Mouse (Mus musculus) midbrain, embryonic 15.5 days (tissue): Measurements from ENCODE around the gene Crybg1. TPM values are rescaled to one million over a fixed set of nuclear protein-coding genes. Genes with fewer than 3 reads are reported as not detected.
A peak's percentile ranks its signal among the peaks of the same experiment; 100 is the strongest.

Experiments used
- ATAC-seq: fragments of 200-750 bp; cut with Nextera tagmentation; replicated peaks from 2 replicates; pipeline ENCODE4 v1.8.0; 2017; ENCODE audit warnings: moderate TSS enrichment
- H3K27ac ChIP-seq: fragments of 300-500 bp; sonication (generic); 2 replicates; pipeline ENCODE4 v1.5.1; 2015; ENCODE audit warnings: mild to moderate bottlenecking, inconsistent platforms
- H3K27me3 ChIP-seq: fragments of 300-500 bp; sonication (generic); replicated peaks from 2 replicates; pipeline ENCODE4 v1.6.1; 2015; ENCODE audit warnings: inconsistent platforms
- H3K36me3 ChIP-seq: fragments of 300-500 bp; sonication (generic); replicated peaks from 2 replicates; pipeline ENCODE4 v1.6.1; 2015; ENCODE audit warnings: inconsistent platforms
- H3K4me1 ChIP-seq: fragments of 300-500 bp; sonication (generic); 2 replicates; pipeline ENCODE4 v1.6.1; 2015; ENCODE audit warnings: inconsistent platforms
- H3K4me2 ChIP-seq: fragments of 300-500 bp; sonication (generic); 2 replicates; pipeline ENCODE4 v1.6.1; 2015; ENCODE audit warnings: inconsistent platforms, mild to moderate bottlenecking, moderate library complexity
- H3K4me3 ChIP-seq: fragments of 300-500 bp; sonication (generic); 2 replicates; pipeline ENCODE4 v1.5.1; 2015; ENCODE audit warnings: mild to moderate bottlenecking, inconsistent platforms
- H3K9ac ChIP-seq: fragments of 300-500 bp; sonication (generic); 2 replicates; pipeline ENCODE4 v1.6.1; 2015; ENCODE audit warnings: mild to moderate bottlenecking, inconsistent platforms
- H3K9me3 ChIP-seq: fragments of 300-500 bp; sonication (generic); 2 replicates; pipeline ENCODE4 v1.6.1; 2016; ENCODE audit warnings: inconsistent platforms
- WGBS: fragments of 180-500 bp; shearing (Covaris S2); methylation state at CpG from one replicate; pipeline ENCODE4 v1.1.7; 2015; ENCODE audit warnings: mixed read lengths; 5-methylcytosine and 5-hydroxymethylcytosine counted together
- polyA plus RNA-seq: library from polyadenylated mRNA; unstranded; fragments of >200 nt; fragmentation: Nextera tagmentation; extraction: Ambion mirVana; gene quantifications from 2 replicates; pipeline ENCODE4 v1.2.1, GENCODE M21; 2015

Crybg1 gene
- polyA plus RNA-seq, 1 experiment from 2014 or later = 0.14 TPM

- Histone ChIP-seq H3K4me2 (no peak overlapping the region), H3K9me3 (no peaks in the 10 kb centered on the region), H3K9ac (no peak overlapping the region), H3K4me1 (no peaks in the 10 kb centered on the region), H3K4me3 (no peak overlapping the region), H3K27me3 (no peaks in the 10 kb centered on the region), H3K36me3 (no peaks in the 10 kb centered on the region), H3K27ac (no peak overlapping the region)
- 87% methylated on average over 6 of the region's 6 CpGs for WGBS
- ATAC-seq = no peak
These were observed 69.7 kb downstream of the Crybg1 start for GRCm38 (mm10) chr10:44078799-44079521.

GRCm38 (mm10) chr10:44071095-44071494, 77.6 kb downstream of the Crybg1 start:
- no peaks in the 10 kb centered on the region for H3K36me3 ChIP-seq
- H3K9ac ChIP-seq = no peak overlapping the region
- WGBS = 2% methylated on average over 4 of the region's 4 CpGs
- no peak overlapping the region for H3K4me3 ChIP-seq
- H3K27ac ChIP-seq = no peak overlapping the region
- H3K9me3 ChIP-seq = no peaks in the 10 kb centered on the region
- ATAC-seq = peak; percentile 87
- no peak overlapping the region for H3K4me2 ChIP-seq
- no peaks in the 10 kb centered on the region for H3K27me3 ChIP-seq
- no peaks in the 10 kb centered on the region for H3K4me1 ChIP-seq

- Histone ChIP-seq H3K27me3 (no peaks in the 10 kb centered on the region), H3K9ac (no peak overlapping the region), H3K4me2 (no peak overlapping the region), H3K4me3 (no peak overlapping the region), H3K4me1 (no peaks in the 10 kb centered on the region), H3K27ac (no peak overlapping the region), H3K9me3 (no peaks in the 10 kb centered on the region), H3K36me3 (no peaks in the 10 kb centered on the region)
- no peak for ATAC-seq
- 85% methylated on average over 7 of the region's 7 CpGs for WGBS
These were observed 79.5 kb downstream of the Crybg1 start for GRCm38 (mm10) chr10:44069131-44069530.

GRCm38 (mm10) chr10:44065848-44066360, 82.7 kb downstream of the Crybg1 start:
- no peaks in the 10 kb centered on the region for H3K9me3 ChIP-seq
- no peak overlapping the region for H3K4me2 ChIP-seq
- H3K27ac ChIP-seq = no peak overlapping the region
- ATAC-seq = no peak
- H3K4me1 ChIP-seq = no peaks in the 10 kb centered on the region
- H3K27me3 ChIP-seq = no peaks in the 10 kb centered on the region
- H3K9ac ChIP-seq = no peak overlapping the region
- WGBS = 95% methylated on average over 6 of the region's 6 CpGs
- no peak overlapping the region for H3K4me3 ChIP-seq
- H3K36me3 ChIP-seq = no peaks in the 10 kb centered on the region

- 93% methylated on average over 4 of the region's 4 CpGs for WGBS
- Histone ChIP-seq H3K36me3 (no peaks in the 10 kb centered on the region), H3K4me3 (no peak overlapping the region), H3K9ac (no peak overlapping the region), H3K27ac (no peak overlapping the region), H3K27me3 (no peaks in the 10 kb centered on the region), H3K4me2 (no peak overlapping the region), H3K9me3 (no peaks in the 10 kb centered on the region), H3K4me1 (no peaks in the 10 kb centered on the region)
- ATAC-seq = no peak
These were observed 85.7 kb downstream of the Crybg1 start for GRCm38 (mm10) chr10:44062981-44063380.

- no peak overlapping the region for H3K4me2 ChIP-seq
- no peaks in the 10 kb centered on the region for H3K4me1 ChIP-seq
- WGBS = 81% methylated on average over 6 of the region's 6 CpGs
- H3K36me3 ChIP-seq = no peaks in the 10 kb centered on the region
- H3K27ac ChIP-seq = no peak overlapping the region
- H3K9ac ChIP-seq = no peak overlapping the region
- no peaks in the 10 kb centered on the region for H3K9me3 ChIP-seq
- ATAC-seq = no peak
- H3K27me3 ChIP-seq = no peaks in the 10 kb centered on the region
- H3K4me3 ChIP-seq = no peak overlapping the region
These were observed 97.7 kb downstream of the Crybg1 start for GRCm38 (mm10) chr10:44050913-44051312.

GRCm38 (mm10) chr10:44044727-44045126, 103.9 kb downstream of the Crybg1 start:
- Histone ChIP-seq H3K9ac (no peak overlapping the region), H3K4me1 (no peaks in the 10 kb centered on the region), H3K27ac (no peak overlapping the region), H3K9me3 (no peaks in the 10 kb centered on the region), H3K27me3 (no peaks in the 10 kb centered on the region), H3K36me3 (no peaks in the 10 kb centered on the region), H3K4me2 (no peak overlapping the region), H3K4me3 (no peak overlapping the region)
- 66% methylated on average over 4 of the region's 4 CpGs for WGBS
- no peak for ATAC-seq

- no peaks in the 10 kb centered on the region for H3K27me3 ChIP-seq
- H3K36me3 ChIP-seq = no peaks in the 10 kb centered on the region
- no peak overlapping the region for H3K27ac ChIP-seq
- WGBS = 76% methylated on average over 7 of the region's 7 CpGs
- ATAC-seq = no peak
- H3K9me3 ChIP-seq = no peaks in the 10 kb centered on the region
- H3K4me1 ChIP-seq = no peaks in the 10 kb centered on the region
- no peak overlapping the region for H3K4me3 ChIP-seq
- no peak overlapping the region for H3K9ac ChIP-seq
- H3K4me2 ChIP-seq = no peak overlapping the region
These were observed 105.0 kb downstream of the Crybg1 start for GRCm38 (mm10) chr10:44043630-44044029.

GRCm38 (mm10) chr10:44039185-44039584, 109.5 kb downstream of the Crybg1 start:
- no peak overlapping the region for H3K27ac ChIP-seq
- no peak overlapping the region for H3K4me3 ChIP-seq
- WGBS = 90% methylated on average over 2 of the region's 2 CpGs
- H3K4me1 ChIP-seq = no peaks in the 10 kb centered on the region
- no peak overlapping the region for H3K9ac ChIP-seq
- no peaks in the 10 kb centered on the region for H3K36me3 ChIP-seq
- H3K9me3 ChIP-seq = no peaks in the 10 kb centered on the region
- no peak for ATAC-seq
- H3K4me2 ChIP-seq = no peak overlapping the region
- H3K27me3 ChIP-seq = no peaks in the 10 kb centered on the region

- no peaks in the 10 kb centered on the region for H3K9me3 ChIP-seq
- no peak overlapping the region for H3K9ac ChIP-seq
- H3K4me1 ChIP-seq = no peaks in the 10 kb centered on the region
- 59% methylated on average over 11 of the region's 11 CpGs for WGBS
- ATAC-seq = no peak
- no peaks in the 10 kb centered on the region for H3K27me3 ChIP-seq
- no peaks in the 10 kb centered on the region for H3K36me3 ChIP-seq
- no peak overlapping the region for H3K27ac ChIP-seq
- H3K4me3 ChIP-seq = no peak overlapping the region
- H3K4me2 ChIP-seq = no peak overlapping the region
These were observed 110.6 kb downstream of the Crybg1 start for GRCm38 (mm10) chr10:44037918-44038544.

GRCm38 (mm10) chr10:44029566-44029965, 119.1 kb downstream of the Crybg1 start:
- Histone ChIP-seq H3K4me2 (no peak overlapping the region), H3K4me3 (no peak overlapping the region), H3K9me3 (no peaks in the 10 kb centered on the region), H3K27ac (no peak overlapping the region), H3K36me3 (no peaks in the 10 kb centered on the region), H3K4me1 (no peaks in the 10 kb centered on the region), H3K9ac (no peak overlapping the region), H3K27me3 (no peaks in the 10 kb centered on the region)
- ATAC-seq = no peak
- WGBS = 80% methylated on average over 3 of the region's 3 CpGs

GRCm38 (mm10) chr10:44027226-44027625, 121.4 kb downstream of the Crybg1 start:
- H3K9me3 ChIP-seq = no peaks in the 10 kb centered on the region
- 70% methylated on average over 1 of the region's 1 CpGs for WGBS
- H3K4me1 ChIP-seq = no peaks in the 10 kb centered on the region
- no peaks in the 10 kb centered on the region for H3K27me3 ChIP-seq
- ATAC-seq = no peak
- no peak overlapping the region for H3K9ac ChIP-seq
- no peaks in the 10 kb centered on the region for H3K36me3 ChIP-seq
- H3K4me3 ChIP-seq = no peak overlapping the region
- H3K4me2 ChIP-seq = no peak overlapping the region
- no peak overlapping the region for H3K27ac ChIP-seq

GRCm38 (mm10) chr10:44026105-44026504, 122.5 kb downstream of the Crybg1 start:
- Histone ChIP-seq H3K27ac (no peak overlapping the region), H3K27me3 (no peaks in the 10 kb centered on the region), H3K4me2 (no peak overlapping the region), H3K9me3 (no peaks in the 10 kb centered on the region), H3K4me3 (no peak overlapping the region), H3K9ac (no peak overlapping the region), H3K36me3 (no peaks in the 10 kb centered on the region), H3K4me1 (no peaks in the 10 kb centered on the region)
- no peak for ATAC-seq
- 90% methylated on average over 1 of the region's 1 CpGs for whole genome bisulfite sequencing
